Mouse (Mus musculus) right cerebral cortex, postnatal 4 days (tissue): ENCODE results near the gene Mfng.

ENCODE experiments used
- DNase-seq: peaks from one replicate; pipeline ENCODE4 v3.0.0-alpha.2; 2022

Mfng gene

GRCm38 (mm10) chr15:78773290-78773729 lies at the start of gene Mfng:
Mfng (minus strand) TSS chr15:78773475.
- DNase-seq = peak; percentile 42

- DNase-seq = no peak
These were observed 42.8 kb upstream of the Mfng start for GRCm38 (mm10) chr15:78816074-78816391.

GRCm38 (mm10) chr15:78815314-78816073 lies 42.2 kb upstream of the Mfng start:
- DNase-seq = no peak

GRCm38 (mm10) chr15:78813603-78814002 lies 40.3 kb upstream of the Mfng start:
- DNase-seq = no peak

GRCm38 (mm10) chr15:78810146-78810545 lies 36.9 kb upstream of the Mfng start:
- DNase-seq = no peak

- no peak for DNase-seq
These were observed 36.5 kb upstream of the Mfng start for GRCm38 (mm10) chr15:78809739-78810138.

GRCm38 (mm10) chr15:78808980-78809379 lies 35.7 kb upstream of the Mfng start:
- no peak for DNase-seq

- DNase-seq = no peak
These were observed 33.9 kb upstream of the Mfng start for GRCm38 (mm10) chr15:78807141-78807540.

GRCm38 (mm10) chr15:78806614-78807013 lies 33.3 kb upstream of the Mfng start:
- DNase-seq = no peak

GRCm38 (mm10) chr15:78805351-78805750 lies 32.1 kb upstream of the Mfng start:
- DNase-seq = no peak

GRCm38 (mm10) chr15:78804326-78804725 lies 31.1 kb upstream of the Mfng start:
- DNase-seq = no peak

GRCm38 (mm10) chr15:78803499-78803900 lies 30.2 kb upstream of the Mfng start:
- DNase-seq = no peak

- DNase-seq = no peak
These were observed 29.6 kb upstream of the Mfng start, which contains the start of gene Card10 for GRCm38 (mm10) chr15:78802776-78803391. Card10 (minus strand) TSS chr15:78803042.

- no peak for DNase-seq
These were observed 28.9 kb upstream of the Mfng start for GRCm38 (mm10) chr15:78801971-78802741.

- no peak for DNase-seq
These were observed 28.3 kb upstream of the Mfng start for GRCm38 (mm10) chr15:78801571-78801970.

GRCm38 (mm10) chr15:78799029-78799428 lies 25.8 kb upstream of the Mfng start:
- peak; percentile 47 for DNase-seq

GRCm38 (mm10) chr15:78797060-78797329 lies 23.7 kb upstream of the Mfng start:
- DNase-seq = no peak

- no peak for DNase-seq
These were observed 23.2 kb upstream of the Mfng start for GRCm38 (mm10) chr15:78796196-78797059.

- DNase-seq = no peak
These were observed 17.7 kb upstream of the Mfng start for GRCm38 (mm10) chr15:78790990-78791389.

- no peak for DNase-seq
These were observed 17.2 kb upstream of the Mfng start for GRCm38 (mm10) chr15:78790451-78790850.

GRCm38 (mm10) chr15:78789721-78790323 lies 16.5 kb upstream of the Mfng start:
- DNase-seq = no peak

- DNase-seq = no peak
These were observed 14.8 kb upstream of the Mfng start for GRCm38 (mm10) chr15:78788042-78788441.
